Mouse (Mus musculus) kidney, adult 9 months (tissue): Measurements from ENCODE around the gene Prr29.
"Not testable (repeated sequence)": the region's sequence is repeated elsewhere in the genome, so short reads cannot be mapped to it uniquely, and the experiment has no call there.

Source experiments
- DNase-seq: peaks from one replicate; pipeline ENCODE4 v3.0.0; 2022

Prr29 gene

GRCm38 (mm10) chr11:106355382-106356128 is 9.7 kb upstream of the Prr29 start:
- peak; percentile 23 for DNase-seq

- DNase-seq, result no peak
Measured at GRCm38 (mm10) chr11:106359350-106359749, 5.9 kb upstream of the Prr29 start.

- no peak for DNase-seq
Measured at GRCm38 (mm10) chr11:106364712-106365111, 560 bp upstream of the Prr29 start.

- peak; percentile 74 for DNase-seq
Measured at GRCm38 (mm10) chr11:106366316-106366715, 1.0 kb downstream of the Prr29 start.

GRCm38 (mm10) chr11:106373998-106374397 is 8.7 kb downstream of the Prr29 start:
- DNase-seq, result no peak

GRCm38 (mm10) chr11:106374559-106374958 is 9.3 kb downstream of the Prr29 start:
- DNase-seq, result no peak

GRCm38 (mm10) chr11:106374979-106375378 is 9.7 kb downstream of the Prr29 start:
- no peak for DNase-seq

GRCm38 (mm10) chr11:106381011-106381410 is 15.7 kb downstream of the Prr29 start:
- DNase-seq, result no peak

- DNase-seq, result peak; percentile 43
Measured at GRCm38 (mm10) chr11:106381883-106382282, 16.6 kb downstream of the Prr29 start.

GRCm38 (mm10) chr11:106382424-106382823 is 17.2 kb downstream of the Prr29 start:
- DNase-seq, result peak; percentile 51

GRCm38 (mm10) chr11:106383051-106383790 is 17.9 kb downstream of the Prr29 start:
- peak; percentile 24 for DNase-seq

GRCm38 (mm10) chr11:106386409-106386808 is 21.1 kb downstream of the Prr29 start:
- no peak for DNase-seq

- DNase-seq, result no peak
Measured at GRCm38 (mm10) chr11:106387020-106387419, 21.7 kb downstream of the Prr29 start.

- no peak for DNase-seq
Measured at GRCm38 (mm10) chr11:106387791-106388216, 22.5 kb downstream of the Prr29 start, which contains the start of gene Icam2. Icam2 (minus strand) TSS chr11:106388075.

GRCm38 (mm10) chr11:106389611-106390010 is 24.3 kb downstream of the Prr29 start:
- peak; percentile 17 for DNase-seq

- DNase-seq, result peak; percentile 32
Measured at GRCm38 (mm10) chr11:106390757-106391156, 25.5 kb downstream of the Prr29 start.

GRCm38 (mm10) chr11:106391546-106392188 is 26.4 kb downstream of the Prr29 start:
- peak; percentile 75 for DNase-seq

GRCm38 (mm10) chr11:106392597-106393330 is 27.5 kb downstream of the Prr29 start:
- no peak for DNase-seq

GRCm38 (mm10) chr11:106393331-106393616 is 28.0 kb downstream of the Prr29 start:
- DNase-seq, result no peak

- DNase-seq, result not testable (repeated sequence)
Measured at GRCm38 (mm10) chr11:106394055-106394454, 28.8 kb downstream of the Prr29 start.

- no peak for DNase-seq
Measured at GRCm38 (mm10) chr11:106397656-106398055, 32.4 kb downstream of the Prr29 start.

- DNase-seq, result no peak
Measured at GRCm38 (mm10) chr11:106398481-106398880, 33.2 kb downstream of the Prr29 start.

GRCm38 (mm10) chr11:106410011-106410410 is 44.7 kb downstream of the Prr29 start:
- DNase-seq, result no peak
